Mouse (Mus musculus): ENCODE measurements at regions not wholly inside any gene's neighbourhood (a gene's known extent, or its start where the extent isn't known, plus 50 kb on each side); places are given as distances from the start of the nearest gene placed in this dataset.
A peak's percentile ranks its signal among the peaks of the same experiment; 100 is the strongest.

GRCm38 (mm10) chr2:143419791-143420190 is 126.2 kb upstream of the Pcsk2 start:
- no peak for DNase-seq (ENCODE audit: low spot score in 2 of 2)

GRCm38 (mm10) chr2:143450680-143451079 is 95.3 kb upstream of the Pcsk2 start:
- peak in 1 of 2 experiments; percentile 42 for DNase-seq (ENCODE audit: low spot score in 2 of 2)

- DNase-seq (ENCODE audit: low spot score in 2 of 2): peak; percentile 45 to 69
Measured at GRCm38 (mm10) chr2:143451256-143451655, 94.7 kb upstream of the Pcsk2 start.

GRCm38 (mm10) chr2:143451661-143452060 is 94.3 kb upstream of the Pcsk2 start:
- no peak for DNase-seq (ENCODE audit: low spot score in 2 of 2)

DNA sequence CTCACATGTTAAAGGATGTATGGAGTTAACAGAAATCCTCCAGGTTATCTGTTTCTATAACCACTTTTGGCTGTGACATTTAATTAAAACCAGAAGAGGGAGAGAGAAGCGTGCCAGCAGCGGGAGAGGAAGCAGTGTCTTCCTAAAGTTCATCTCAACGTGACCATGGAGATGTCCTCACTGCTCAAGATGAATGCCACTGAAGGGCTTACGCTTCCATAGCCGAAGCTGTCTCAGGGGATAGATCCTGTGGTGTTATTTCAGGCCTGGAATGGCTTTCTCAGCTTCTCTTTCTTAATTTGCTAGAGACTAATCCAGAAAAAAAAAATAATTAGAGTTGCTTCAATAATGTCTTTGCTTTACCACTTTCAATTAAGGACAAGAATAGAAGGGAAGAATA is 78.0 kb upstream of the Pcsk2 start:
- DNase-seq (ENCODE audit: low spot score in 2 of 2): no peak

- peak; percentile 23 to 44 for DNase-seq (ENCODE audit: low spot score in 2 of 2)
Measured at GRCm38 (mm10) chr2:143471394-143471793, 74.6 kb upstream of the Pcsk2 start.

DNA sequence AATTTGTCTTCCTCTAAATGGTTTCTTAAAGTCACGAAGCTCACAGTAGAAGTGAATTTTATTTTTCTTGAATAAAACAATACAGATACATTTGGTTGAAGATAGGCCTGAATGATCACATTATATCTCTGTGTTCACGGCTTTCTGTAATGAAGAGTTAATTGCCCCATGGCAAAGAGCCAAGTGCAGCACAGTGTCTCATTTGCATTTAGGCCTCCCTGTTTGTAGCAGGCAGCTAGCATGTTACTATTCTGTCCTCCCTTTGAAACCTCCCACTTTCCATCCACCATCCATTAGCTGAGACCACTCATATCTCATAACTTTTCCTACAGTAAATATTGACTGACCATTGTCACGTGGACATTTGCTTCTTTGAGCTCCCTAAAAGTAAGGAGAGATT is 55.1 kb upstream of the Pcsk2 start:
- no peak for DNase-seq (ENCODE audit: low spot score in 2 of 2)
